Mouse (Mus musculus) CH12.LX (cell line): ENCODE data around the gene Scaf4.

Experiments used
- CTCF ChIP-seq, 2 experiments: IDR thresholded peaks in 1 of 2; conservative IDR thresholded peaks in 1 of 2; 2 replicates each; pipeline ENCODE4 v1.5.1; 2011 to 2012; ENCODE audit warnings: low read depth in 2 of 2, low read length in 2 of 2, improper control_type of control experiment in 1 of 2, inconsistent platforms in 1 of 2, mild to moderate bottlenecking in 1 of 2, moderate library complexity in 1 of 2
- GABPA ChIP-seq: IDR thresholded peaks from 2 replicates; pipeline ENCODE4 v1.6.1; 2012; ENCODE audit warnings: low read depth, low read length, improper control_type of control experiment, inconsistent platforms; ENCODE audit not compliant: insufficient replicate concordance
- KAT2A ChIP-seq: IDR thresholded peaks from 2 replicates; pipeline ENCODE4 v1.6.1; 2012; ENCODE audit warnings: low read length, improper control_type of control experiment, inconsistent platforms; ENCODE audit not compliant: insufficient replicate concordance
- MAX ChIP-seq: IDR thresholded peaks from 2 replicates; pipeline ENCODE4 v1.6.1; 2011; ENCODE audit warnings: low read length, improper control_type of control experiment
- MAZ ChIP-seq: IDR thresholded peaks from 2 replicates; pipeline ENCODE4 v1.6.1; 2012; ENCODE audit warnings: low read depth, mild to moderate bottlenecking, inconsistent platforms, low read length, improper control_type of control experiment, moderate library complexity
- MXI1 ChIP-seq: IDR thresholded peaks from 2 replicates; pipeline ENCODE4 v1.6.1; 2011; ENCODE audit warnings: mild to moderate bottlenecking, low read depth, low read length, improper control_type of control experiment
- POLR2A ChIP-seq: IDR thresholded peaks from 2 replicates; pipeline ENCODE4 v1.6.1; 2011; ENCODE audit warnings: low read depth, mild to moderate bottlenecking, improper control_type of control experiment, low read length
- SMC3 ChIP-seq: IDR thresholded peaks from 2 replicates; pipeline ENCODE4 v1.6.1; 2011; ENCODE audit warnings: low read depth, low read length, improper control_type of control experiment
- TCF12 ChIP-seq: IDR thresholded peaks from 2 replicates; pipeline ENCODE4 v1.6.1; 2014; ENCODE audit warnings: low read depth, mild to moderate bottlenecking, inconsistent platforms, low read length, improper control_type of control experiment
- USF2 ChIP-seq: conservative IDR thresholded peaks from 2 replicates; pipeline ENCODE4 v1.6.1; 2011; ENCODE audit warnings: low read depth, low read length, improper control_type of control experiment
- ZKSCAN1 ChIP-seq: IDR thresholded peaks from 2 replicates; pipeline ENCODE4 v1.6.1; 2012; ENCODE audit warnings: low read depth, inconsistent platforms, low read length, improper control_type of control experiment, borderline replicate concordance
- ZNF384 ChIP-seq: IDR thresholded peaks from 2 replicates; pipeline ENCODE4 v1.6.1; 2012; ENCODE audit warnings: low read depth, low read length, improper control_type of control experiment, inconsistent platforms

- TF ChIP-seq USF2 = no peak
- TF ChIP-seq CTCF (conservative IDR thresholded peaks at IDR 0.05 in 1 of 2, IDR thresholded peaks at IDR 0.05 in 1 of 2; ENCODE audit: low read depth in 2 of 2, low read length in 2 of 2) = peak in 1 of 2 experiments; percentile 42; a peak in 2 of 4 replicates
- no peak for TF ChIP-seq MXI1
- no peak for TF ChIP-seq ZNF384
- no peak for TF ChIP-seq MAZ
- TF ChIP-seq POLR2A = no peak
- TF ChIP-seq ZKSCAN1 = no peak
- TF ChIP-seq TCF12 = no peak
- TF ChIP-seq KAT2A = no peak
- TF ChIP-seq SMC3 = no peak
- TF ChIP-seq MAX = no peak
- no peak for TF ChIP-seq GABPA
These were observed 33.5 kb upstream of the Scaf4 start for GRCm38 (mm10) chr16:90317777-90318176.
